Mouse (Mus musculus): ENCODE data around the gene Amigo2. TPM values are rescaled to one million over a fixed set of nuclear protein-coding genes. Genes with fewer than 3 reads are reported as not detected.

The Amigo2 gene
- polyA plus RNA-seq, 1 experiment from 2014 or later = 2.5 TPM

DNA sequence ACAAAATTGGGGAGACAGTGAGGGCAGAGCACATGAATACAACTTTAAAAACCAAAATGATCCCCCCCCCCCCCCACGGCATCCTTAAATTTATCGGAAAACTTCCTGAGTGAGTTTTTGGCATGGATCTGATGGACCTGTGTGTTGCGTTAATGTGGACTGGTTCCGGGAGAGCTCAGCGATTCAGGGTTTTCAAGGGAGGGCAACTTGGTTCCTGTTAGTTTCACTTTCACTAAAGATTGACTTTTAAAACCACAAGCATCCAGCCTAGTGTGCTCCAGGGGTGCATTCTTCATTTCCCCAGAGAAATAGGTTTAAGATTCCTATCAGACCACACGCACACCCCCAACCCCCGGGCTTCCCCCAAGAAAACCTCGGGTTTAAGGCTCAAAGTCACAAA is 1.2 kb upstream of the Amigo2 start:
- Histone ChIP-seq H3K4me3 (peak overlapping the region; percentile 78), H3K9ac (peak overlapping the region; percentile 90), H3K4me1 (peaks cover 20% of the 10 kb centered on the region), H3K27me3 (replicated peaks) (peaks cover 34% of the 10 kb centered on the region), H3K27ac (replicated peaks) (peak overlapping the region; percentile 71; the same call in 1 of the 2 replicates), H3K4me2 (peak overlapping the region; percentile 88), H3K36me3 (no peaks in the 10 kb centered on the region), H3K9me3 (no peaks in the 10 kb centered on the region)
- no peak for ATAC-seq (ENCODE audit: extremely low read depth, insufficient number of reproducible peaks, low FRiP score, low TSS enrichment)
- 34% methylated on average over 8 of the region's 8 CpGs for WGBS

DNA sequence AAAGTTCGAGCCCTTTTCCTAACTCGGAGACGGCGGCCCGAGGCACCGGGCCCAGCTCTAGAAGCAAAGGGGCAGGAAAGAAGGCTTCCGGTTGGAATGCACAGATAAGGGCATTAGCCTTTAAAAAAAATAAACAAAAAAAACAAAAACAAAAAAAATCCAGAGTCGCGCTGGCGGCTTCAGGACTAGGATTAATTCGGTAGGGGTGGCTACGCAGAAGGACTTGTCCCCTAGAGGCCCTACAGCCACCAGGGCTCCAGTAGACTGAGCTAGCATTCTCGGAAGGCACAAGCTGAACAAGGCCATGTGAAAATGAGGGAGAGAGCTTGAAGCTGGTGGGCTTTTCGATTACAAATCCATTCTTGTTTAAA is 689 bp upstream of the Amigo2 start:
- H3K27ac ChIP-seq (replicated peaks) = peak overlapping the region; percentile 71
- H3K36me3 ChIP-seq = no peaks in the 10 kb centered on the region

DNA sequence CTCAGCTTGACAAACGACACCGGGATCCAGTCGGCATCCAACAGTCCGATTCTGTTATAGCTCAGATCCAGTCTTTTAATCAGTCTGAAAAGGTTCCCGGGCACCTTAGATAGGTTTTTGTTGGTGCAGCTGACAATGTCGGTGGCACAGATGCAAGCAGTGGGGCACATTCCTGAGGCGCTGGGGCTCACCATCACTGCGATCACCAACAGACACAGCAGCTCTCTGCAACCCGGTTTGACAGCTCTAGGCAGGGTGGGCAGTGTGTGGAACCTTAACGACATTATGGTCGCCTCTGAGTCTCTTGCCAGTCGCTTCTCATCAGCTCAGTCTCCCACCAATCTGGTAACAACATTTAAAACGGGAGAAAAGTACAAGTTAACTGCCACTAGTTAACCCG is 831 bp downstream of the Amigo2 start:
- H3K27me3 ChIP-seq (replicated peaks) = peaks cover 37% of the 10 kb centered on the region
- H3K36me3 ChIP-seq = no peaks in the 10 kb centered on the region
- 24% methylated on average over 14 of the region's 14 CpGs for WGBS
- H3K4me1 ChIP-seq = peaks cover 20% of the 10 kb centered on the region
- peak overlapping the region; percentile 88 for H3K4me2 ChIP-seq
- ATAC-seq (ENCODE audit: extremely low read depth, insufficient number of reproducible peaks, low FRiP score, low TSS enrichment) = no peak
- no peaks in the 10 kb centered on the region for H3K9me3 ChIP-seq
- no peak overlapping the region for H3K27ac ChIP-seq (replicated peaks)
- H3K9ac ChIP-seq = peak overlapping the region; percentile 90
- H3K4me3 ChIP-seq = peak overlapping the region; percentile 78

More for the DNA sequence above, 689 bp upstream of the Amigo2 start:
- no peak for ATAC-seq (ENCODE audit: extremely low read depth, insufficient number of reproducible peaks, low FRiP score, low TSS enrichment)
- Histone ChIP-seq H3K9me3 (no peaks in the 10 kb centered on the region), H3K4me1 (peaks cover 20% of the 10 kb centered on the region), H3K27me3 (replicated peaks) (peaks cover 37% of the 10 kb centered on the region), H3K4me3 (peak overlapping the region; percentile 78), H3K4me2 (peak overlapping the region; percentile 88), H3K9ac (peak overlapping the region; percentile 90)
- 2% methylated on average over 10 of the region's 14 CpGs for WGBS

DNA sequence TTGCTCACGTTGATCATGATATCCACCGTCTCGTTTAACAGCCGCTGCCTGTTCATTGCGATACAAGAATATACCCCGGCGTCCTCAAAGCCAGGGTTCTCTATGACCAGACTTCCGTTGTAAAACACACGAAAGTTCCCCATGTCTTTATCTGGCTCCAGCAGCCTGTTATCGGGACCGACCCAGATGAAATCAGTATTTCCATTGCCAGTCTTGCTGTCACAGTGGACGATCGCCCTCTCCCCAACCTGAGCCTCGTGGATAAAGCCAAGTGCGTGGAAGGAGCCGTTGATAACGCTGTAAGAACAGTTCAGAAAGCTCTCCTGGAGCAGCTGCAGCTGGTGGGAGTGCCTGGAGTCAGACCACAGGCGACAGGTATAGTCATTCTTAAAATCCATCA is 1.7 kb downstream of the Amigo2 start:
- H3K9me3 ChIP-seq = no peaks in the 10 kb centered on the region
- H3K36me3 ChIP-seq = no peaks in the 10 kb centered on the region
- ATAC-seq (ENCODE audit: extremely low read depth, insufficient number of reproducible peaks, low FRiP score, low TSS enrichment) = no peak
- peak overlapping the region; percentile 88 for H3K4me2 ChIP-seq
- no peak overlapping the region for H3K9ac ChIP-seq
- peak overlapping the region; percentile 78; the same call in 1 of the 2 replicates for H3K4me3 ChIP-seq
- H3K27me3 ChIP-seq (replicated peaks) = peaks cover 37% of the 10 kb centered on the region
- WGBS = 50% methylated on average over 18 of the region's 18 CpGs
- H3K27ac ChIP-seq (replicated peaks) = no peak overlapping the region
- H3K4me1 ChIP-seq = peaks cover 20% of the 10 kb centered on the region

DNA sequence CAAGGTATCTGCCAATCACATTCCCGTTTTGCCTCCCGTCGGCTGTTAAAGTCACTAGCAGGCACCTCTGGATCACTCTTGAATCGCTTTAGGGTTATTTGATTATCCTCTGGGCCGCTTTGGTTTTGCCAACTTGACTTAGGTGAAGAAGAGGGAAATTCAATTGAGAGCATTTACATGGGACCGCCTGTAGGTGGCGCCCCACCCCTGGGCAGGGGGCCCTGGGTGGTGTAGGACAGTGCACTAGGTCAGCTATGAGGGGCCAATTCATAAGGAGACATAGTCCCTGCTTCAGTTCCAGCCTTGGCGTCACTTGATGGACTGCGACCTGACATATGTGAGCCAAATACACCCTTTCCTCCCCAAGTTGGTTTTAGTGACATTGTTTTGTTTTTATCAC is 10.1 kb downstream of the Amigo2 start:
- WGBS = 34% methylated on average over 9 of the region's 9 CpGs
- Histone ChIP-seq H3K9me3 (peaks cover 5% of the 10 kb centered on the region; the same call in 1 of the 2 replicates), H3K27me3 (replicated peaks) (no peaks in the 10 kb centered on the region), H3K4me2 (no peak overlapping the region), H3K9ac (no peak overlapping the region), H3K4me1 (no peaks in the 10 kb centered on the region), H3K27ac (replicated peaks) (no peak overlapping the region), H3K4me3 (no peak overlapping the region), H3K36me3 (no peaks in the 10 kb centered on the region)
- no peak for ATAC-seq (ENCODE audit: extremely low read depth, insufficient number of reproducible peaks, low FRiP score, low TSS enrichment)

DNA sequence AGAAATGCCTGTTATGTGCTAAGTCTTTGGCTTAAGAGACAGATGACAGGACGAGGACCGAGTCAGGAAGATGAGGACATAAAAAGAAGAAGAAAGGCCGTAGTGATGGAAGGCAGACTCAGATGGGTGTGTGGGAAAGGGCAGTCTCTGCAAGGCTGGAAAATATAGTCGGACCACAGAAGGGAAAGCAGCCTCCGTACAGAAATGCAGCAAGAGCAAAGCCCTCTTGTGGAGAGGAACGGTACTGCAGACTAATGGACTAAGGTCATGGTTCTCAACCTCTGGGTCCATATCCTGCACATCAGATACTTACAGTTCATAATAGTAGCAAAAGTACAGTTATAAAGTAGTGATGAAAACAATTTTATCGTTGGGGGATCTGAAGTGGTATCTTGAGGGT is 11.9 kb downstream of the Amigo2 start:
- peaks cover 15% of the 10 kb centered on the region for H3K9me3 ChIP-seq
- H3K36me3 ChIP-seq = no peaks in the 10 kb centered on the region
- no peak overlapping the region for H3K27ac ChIP-seq (replicated peaks)
- WGBS = 20% methylated on average over 7 of the region's 7 CpGs
- no peak overlapping the region for H3K4me2 ChIP-seq
- no peak for ATAC-seq (ENCODE audit: extremely low read depth, insufficient number of reproducible peaks, low FRiP score, low TSS enrichment)
- H3K4me3 ChIP-seq = no peak overlapping the region
- no peaks in the 10 kb centered on the region for H3K4me1 ChIP-seq
- no peak overlapping the region for H3K9ac ChIP-seq
- no peaks in the 10 kb centered on the region for H3K27me3 ChIP-seq (replicated peaks)

DNA sequence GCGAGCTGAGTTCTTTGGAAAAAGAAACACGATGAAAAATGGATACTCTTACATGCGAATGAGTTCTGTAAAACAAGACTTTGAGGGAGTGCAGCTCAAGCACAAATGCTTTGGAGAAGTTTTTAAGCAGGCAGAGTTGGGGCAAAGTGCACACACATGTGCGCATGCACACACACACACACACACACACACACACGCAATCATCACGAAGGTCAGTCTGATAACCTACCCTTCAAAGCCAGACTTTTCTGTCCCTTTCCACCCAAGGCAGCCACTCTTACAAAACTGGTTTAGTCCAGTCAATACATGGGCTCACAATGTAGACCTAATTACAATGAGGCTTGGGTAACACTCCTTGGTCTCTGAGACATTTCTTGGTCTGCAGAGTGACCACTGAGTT is 13.0 kb downstream of the Amigo2 start:
- H3K36me3 ChIP-seq = no peaks in the 10 kb centered on the region
- ATAC-seq (ENCODE audit: extremely low read depth, insufficient number of reproducible peaks, low FRiP score, low TSS enrichment) = no peak
- WGBS = 84% methylated on average over 6 of the region's 6 CpGs

DNA sequence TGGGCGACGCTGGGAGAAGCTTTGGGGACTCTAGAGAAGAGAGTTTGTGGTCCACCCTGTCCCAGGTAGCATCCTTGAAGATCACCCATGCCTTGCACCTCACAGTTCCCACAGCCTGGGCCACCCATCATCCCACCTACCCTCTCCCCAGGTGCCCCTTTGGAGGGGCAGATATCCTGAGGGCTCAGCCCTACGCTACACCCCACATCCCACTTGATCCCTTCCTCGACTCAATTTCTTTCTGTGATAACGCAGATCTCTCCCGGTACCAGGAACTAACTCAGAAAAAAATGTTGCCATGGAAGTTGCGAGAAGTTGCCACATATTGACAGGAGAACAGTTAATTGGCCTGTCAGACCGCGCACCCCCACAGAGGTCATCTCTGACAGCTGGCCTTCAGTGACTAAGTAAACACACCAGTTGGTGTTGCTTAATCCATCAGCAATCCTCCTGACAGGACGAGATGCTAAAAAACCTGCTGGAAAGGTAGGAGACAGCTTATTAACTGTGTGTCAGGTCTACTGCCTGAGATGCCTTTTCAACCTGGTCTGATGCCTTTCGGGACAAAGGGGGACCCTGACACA is 17.5 kb downstream of the Amigo2 start:
- no peak for ATAC-seq (ENCODE audit: extremely low read depth, insufficient number of reproducible peaks, low FRiP score, low TSS enrichment)
- WGBS = 80% methylated on average over 11 of the region's 11 CpGs

More for the DNA sequence above, 13.0 kb downstream of the Amigo2 start:
- no peaks in the 10 kb centered on the region for H3K4me1 ChIP-seq
- no peak overlapping the region for H3K9ac ChIP-seq
- peaks cover 15% of the 10 kb centered on the region for H3K9me3 ChIP-seq
- no peak overlapping the region for H3K4me2 ChIP-seq
- no peak overlapping the region for H3K4me3 ChIP-seq
- H3K27ac ChIP-seq (replicated peaks) = no peak overlapping the region
- no peaks in the 10 kb centered on the region for H3K27me3 ChIP-seq (replicated peaks)

DNA sequence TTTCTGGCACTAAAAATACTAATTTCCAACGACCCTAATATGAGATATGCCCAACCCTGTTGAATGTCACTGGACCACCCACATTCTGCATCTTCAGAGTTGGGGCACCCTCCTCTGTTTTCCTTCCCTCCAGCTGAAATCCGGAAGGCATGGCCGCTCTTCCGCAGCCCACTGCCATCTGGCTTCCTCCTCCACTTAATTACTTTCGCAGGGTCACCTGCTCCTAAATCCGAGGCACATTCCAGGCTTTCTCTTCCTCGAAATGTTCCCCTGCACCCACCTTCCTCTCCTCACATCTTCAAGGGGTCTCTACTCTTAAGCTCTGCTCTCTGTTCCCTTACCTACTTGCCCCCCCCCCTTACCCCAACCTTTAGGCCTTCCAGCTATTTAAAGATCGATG is 23.1 kb downstream of the Amigo2 start:
- Histone ChIP-seq H3K4me2 (no peak overlapping the region), H3K9ac (no peak overlapping the region), H3K4me3 (no peak overlapping the region), H3K27ac (replicated peaks) (no peak overlapping the region), H3K27me3 (replicated peaks) (no peaks in the 10 kb centered on the region; the same call in 1 of the 2 replicates), H3K36me3 (no peaks in the 10 kb centered on the region), H3K9me3 (peaks cover 8% of the 10 kb centered on the region), H3K4me1 (no peaks in the 10 kb centered on the region)
- no peak for ATAC-seq (ENCODE audit: extremely low read depth, insufficient number of reproducible peaks, low FRiP score, low TSS enrichment)
- 74% methylated on average over 8 of the region's 8 CpGs for WGBS

More for the DNA sequence above, 17.5 kb downstream of the Amigo2 start:
- Histone ChIP-seq H3K4me3 (no peak overlapping the region), H3K27ac (replicated peaks) (no peak overlapping the region), H3K9me3 (peaks cover 15% of the 10 kb centered on the region), H3K9ac (no peak overlapping the region), H3K4me1 (no peaks in the 10 kb centered on the region), H3K4me2 (no peak overlapping the region), H3K36me3 (no peaks in the 10 kb centered on the region), H3K27me3 (replicated peaks) (no peaks in the 10 kb centered on the region; the same call in 1 of the 2 replicates)

DNA sequence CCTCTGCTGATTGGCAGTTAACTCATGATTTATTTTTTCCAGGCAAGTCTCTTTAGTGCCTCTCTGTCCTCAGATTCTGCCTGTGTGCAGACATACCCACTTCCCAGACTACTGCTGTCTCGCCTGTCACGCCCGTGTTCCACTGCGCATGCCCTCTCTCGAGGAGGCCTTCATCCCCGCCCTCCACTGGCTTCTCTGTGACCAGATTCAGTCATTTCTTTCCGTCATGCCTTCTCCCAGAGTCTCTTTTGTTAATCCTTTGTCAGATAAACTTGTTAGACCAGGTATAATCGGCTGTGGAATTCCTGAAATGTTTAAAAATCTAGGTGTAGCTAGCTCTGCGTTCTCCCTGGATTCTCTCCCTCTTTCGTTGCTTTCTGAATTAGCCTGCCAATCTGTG is 23.7 kb downstream of the Amigo2 start:
- Histone ChIP-seq H3K4me1 (no peaks in the 10 kb centered on the region), H3K4me2 (no peak overlapping the region), H3K36me3 (no peaks in the 10 kb centered on the region), H3K27me3 (replicated peaks) (no peaks in the 10 kb centered on the region; the same call in 1 of the 2 replicates), H3K27ac (replicated peaks) (no peak overlapping the region), H3K9me3 (peaks cover 8% of the 10 kb centered on the region), H3K4me3 (no peak overlapping the region), H3K9ac (no peak overlapping the region)
- no peak for ATAC-seq (ENCODE audit: extremely low read depth, insufficient number of reproducible peaks, low FRiP score, low TSS enrichment)
- WGBS = 80% methylated on average over 10 of the region's 10 CpGs

DNA sequence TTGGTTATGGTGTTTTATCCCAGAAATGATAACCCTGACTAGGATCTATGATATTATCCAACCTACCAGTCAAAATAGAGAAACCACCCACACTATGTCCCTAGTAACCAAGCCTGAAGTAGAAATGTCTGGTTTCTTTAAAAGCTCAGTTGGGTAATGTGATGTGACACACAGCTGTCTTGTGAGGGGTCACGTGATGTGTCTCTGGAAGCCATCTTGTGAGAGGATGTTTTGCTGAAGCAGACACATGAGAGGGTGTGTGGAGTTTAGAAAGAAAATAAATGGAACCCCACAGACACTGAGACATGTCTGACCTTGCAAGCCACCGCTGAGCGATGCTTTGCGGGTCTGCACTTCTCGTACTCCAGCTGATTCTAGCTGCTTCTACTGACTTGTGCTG is 30.2 kb downstream of the Amigo2 start:
- Histone ChIP-seq H3K4me2 (no peak overlapping the region), H3K9me3 (no peaks in the 10 kb centered on the region), H3K9ac (no peak overlapping the region), H3K36me3 (no peaks in the 10 kb centered on the region), H3K4me1 (no peaks in the 10 kb centered on the region), H3K4me3 (no peak overlapping the region), H3K27me3 (replicated peaks) (no peaks in the 10 kb centered on the region), H3K27ac (replicated peaks) (no peak overlapping the region)
- 92% methylated on average over 5 of the region's 5 CpGs for WGBS
- ATAC-seq (ENCODE audit: extremely low read depth, insufficient number of reproducible peaks, low FRiP score, low TSS enrichment) = no peak
